Mouse (Mus musculus): ENCODE data around the gene Rexo1. TPM values are rescaled to one million over a fixed set of nuclear protein-coding genes. Genes with fewer than 3 reads are reported as not detected.

The Rexo1 gene
- total RNA-seq, 2 experiments from 2014 or later: 17.1 to 35.2 TPM

DNA sequence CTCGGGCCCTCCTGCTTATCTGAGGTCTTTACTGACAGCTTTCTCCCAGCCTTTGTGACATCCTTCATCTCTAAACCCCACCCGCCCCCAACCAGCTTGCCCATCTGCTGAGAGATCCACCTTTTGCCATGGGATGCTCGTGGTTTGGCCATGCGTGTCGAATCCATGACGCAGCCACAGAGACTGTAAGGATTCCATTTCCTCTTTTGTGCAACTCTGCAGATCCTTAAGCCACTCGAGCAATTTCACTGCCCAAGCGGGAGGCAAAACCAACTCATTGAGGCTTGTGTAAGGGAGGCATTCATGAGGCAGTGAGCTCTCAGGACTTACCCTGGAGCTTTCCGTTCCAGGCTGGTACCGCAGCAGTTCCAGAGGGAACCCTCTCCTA lies 51.1 kb downstream of the Rexo1 start:
- peak; percentile 29 for ATAC-seq (replicated peaks; ENCODE audit: poor library complexity)

GRCm38 (mm10) chr10:80509412-80510272 lies 51.7 kb downstream of the Rexo1 start:
- ATAC-seq (replicated peaks; ENCODE audit: poor library complexity): peak; percentile 93

- ATAC-seq (replicated peaks; ENCODE audit: poor library complexity): peak; percentile 74
Measured at GRCm38 (mm10) chr10:80506222-80506621, 55.1 kb downstream of the Rexo1 start.

GRCm38 (mm10) chr10:80504724-80505123 lies 56.6 kb downstream of the Rexo1 start:
- no peak for ATAC-seq (replicated peaks; ENCODE audit: poor library complexity)

GRCm38 (mm10) chr10:80503599-80504220 lies 57.6 kb downstream of the Rexo1 start:
- 0 out of 2 replicates have a peak, but pooled peaks have one; percentile 5 for ATAC-seq (replicated peaks; ENCODE audit: poor library complexity)

DNA sequence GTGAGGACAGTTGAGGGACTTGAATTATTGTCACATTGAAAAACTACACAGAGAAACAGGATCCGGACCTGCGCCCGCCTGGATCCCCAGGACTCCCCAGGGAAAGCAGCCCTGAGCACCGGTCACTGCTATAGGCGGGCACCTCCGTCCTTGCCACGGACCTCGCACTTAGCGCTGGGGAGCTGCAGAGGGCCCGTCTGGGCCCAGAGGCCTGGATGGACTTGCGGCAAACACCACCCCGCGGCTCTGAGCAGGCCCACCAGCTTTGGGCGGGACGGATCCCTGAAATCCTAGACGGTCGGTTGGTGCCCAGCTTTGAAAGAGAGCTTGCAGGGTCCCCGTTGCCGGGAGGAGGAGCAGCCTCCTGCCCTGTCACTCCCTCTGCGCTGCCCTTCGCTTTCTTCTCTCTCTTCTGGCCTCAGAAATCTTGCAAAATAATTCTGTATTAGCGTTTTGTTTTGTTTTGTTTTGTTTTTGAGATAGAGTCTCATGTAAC lies 58.5 kb downstream of the Rexo1 start:
- ATAC-seq (replicated peaks; ENCODE audit: poor library complexity): no peak

GRCm38 (mm10) chr10:80502291-80502690 lies 59.1 kb downstream of the Rexo1 start:
- no peak for ATAC-seq (replicated peaks; ENCODE audit: poor library complexity)

- ATAC-seq (replicated peaks; ENCODE audit: poor library complexity): no peak
Measured at GRCm38 (mm10) chr10:80496421-80496820, 64.9 kb downstream of the Rexo1 start.

- ATAC-seq (replicated peaks; ENCODE audit: poor library complexity): 0 out of 2 replicates have a peak, but pooled peaks have one; percentile 26
Measured at GRCm38 (mm10) chr10:80495901-80496300, 65.5 kb downstream of the Rexo1 start.

DNA sequence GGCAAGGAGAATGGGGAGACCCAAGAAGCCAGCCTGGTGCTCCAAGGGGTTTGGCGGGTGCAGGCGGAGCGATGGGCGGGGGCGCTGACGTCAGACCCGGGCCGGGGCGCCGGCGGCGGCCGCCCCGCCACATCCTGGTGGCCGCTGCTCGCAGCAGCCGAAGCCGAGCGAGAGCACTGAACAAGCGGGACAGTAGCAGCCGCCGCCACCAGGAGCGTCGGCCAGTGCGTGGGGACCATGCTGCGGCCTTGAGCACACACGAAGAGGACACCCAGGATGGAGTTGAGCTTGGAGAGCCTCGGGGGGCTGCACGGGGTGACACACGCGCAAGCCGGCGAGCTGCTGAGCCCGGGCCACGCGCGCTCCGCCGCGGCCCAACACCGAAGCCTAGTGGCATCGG lies 66.6 kb downstream of the Rexo1 start, which contains the start of gene Onecut3:
TSS of gene Onecut3 (plus strand) at position 104 of the 400 bp plus-strand sequence.
- peak; percentile 27; the same call in 1 of the 2 replicates for ATAC-seq (replicated peaks; ENCODE audit: poor library complexity)

Other genes with a start within 250 kb of the Rexo1 start
- 22.9 and 24.2 TPM in 2 replicates for gene 2310011J03Rik, start 241.0 kb downstream of the Rexo1 start, total RNA-seq (2015)
- gene 2310011J03Rik, start 241.0 kb downstream of the Rexo1 start, total RNA-seq (2017): 15.7 and 16.8 TPM in 2 replicates
- gene Pcsk4, start 232.1 kb downstream of the Rexo1 start, total RNA-seq (2015): 5.3 and 7.0 TPM in 2 replicates
- gene Pcsk4, start 232.1 kb downstream of the Rexo1 start, total RNA-seq (2017): 0.67 and 1.8 TPM in 2 replicates
- gene Reep6, start 231.6 kb downstream of the Rexo1 start, total RNA-seq (2015): 2.7 and 3.8 TPM in 2 replicates
- 1.2 and 1.5 TPM in 2 replicates for gene Reep6, start 231.6 kb downstream of the Rexo1 start, total RNA-seq (2017)
- gene Adamtsl5, start 213.1 kb downstream of the Rexo1 start, total RNA-seq (2015): 0.15 and 0.25 TPM in 2 replicates
- 0.20 and 0.46 TPM in 2 replicates for gene Adamtsl5, start 213.1 kb downstream of the Rexo1 start, total RNA-seq (2017)
- gene Plk5, start 205.1 kb downstream of the Rexo1 start, total RNA-seq (2015): not detected in 2 replicates
- gene Plk5, start 205.1 kb downstream of the Rexo1 start, total RNA-seq (2017): not detected in 2 replicates
- 1.9 and 4.3 TPM in 2 replicates for gene Mex3d, start 173.9 kb downstream of the Rexo1 start, total RNA-seq (2015)
- gene Mex3d, start 173.9 kb downstream of the Rexo1 start, total RNA-seq (2017): 2.7 and 7.9 TPM in 2 replicates
- 91.1 and 96.6 TPM in 2 replicates for gene Mbd3, start 162.0 kb downstream of the Rexo1 start, total RNA-seq (2015)
- 82.8 and 90.8 TPM in 2 replicates for gene Mbd3, start 162.0 kb downstream of the Rexo1 start, total RNA-seq (2017)
- 202 and 210 TPM in 2 replicates for gene Uqcr11, start 154.7 kb downstream of the Rexo1 start, total RNA-seq (2015)
- 184 and 263 TPM in 2 replicates for gene Uqcr11, start 154.7 kb downstream of the Rexo1 start, total RNA-seq (2017)
- gene Tcf3, start 127.9 kb downstream of the Rexo1 start, total RNA-seq (2015): 29.9 and 35.3 TPM in 2 replicates
- 33.5 and 51.0 TPM in 2 replicates for gene Tcf3, start 127.9 kb downstream of the Rexo1 start, total RNA-seq (2017)
- gene Onecut3, start 66.7 kb downstream of the Rexo1 start, total RNA-seq (2015): not detected in 2 replicates
- gene Onecut3, start 66.7 kb downstream of the Rexo1 start, total RNA-seq (2017): not detected in 2 replicates
- gene Atp8b3, start 22.4 kb downstream of the Rexo1 start, total RNA-seq (2015): not detected in 2 replicates
- gene Atp8b3, start 22.4 kb downstream of the Rexo1 start, total RNA-seq (2017): not detected in 2 replicates
- gene Klf16, start 15.8 kb upstream of the Rexo1 start, total RNA-seq (2015): 5.3 and 5.4 TPM in 2 replicates
- 4.3 and 6.0 TPM in 2 replicates for gene Klf16, start 15.8 kb upstream of the Rexo1 start, total RNA-seq (2017)
- gene Abhd17a, start 28.8 kb upstream of the Rexo1 start, total RNA-seq (2015): 59.7 and 79.8 TPM in 2 replicates
- 20.5 and 29.4 TPM in 2 replicates for gene Abhd17a, start 28.8 kb upstream of the Rexo1 start, total RNA-seq (2017)
- 25.9 and 27.2 TPM in 2 replicates for gene Scamp4, start 41.3 kb upstream of the Rexo1 start, total RNA-seq (2015)
- 11.2 and 15.9 TPM in 2 replicates for gene Scamp4, start 41.3 kb upstream of the Rexo1 start, total RNA-seq (2017)
- gene Adat3, start 41.3 kb upstream of the Rexo1 start, total RNA-seq (2015): 0.57 and 0.81 TPM in 2 replicates
- gene Adat3, start 41.3 kb upstream of the Rexo1 start, total RNA-seq (2017): 0.08 TPM in 1 of 2 replicates, not detected in the other
- 0.17 and 0.57 TPM in 2 replicates for gene Gm49322, start 44.5 kb upstream of the Rexo1 start, total RNA-seq (2015)
- gene Gm49322, start 44.5 kb upstream of the Rexo1 start, total RNA-seq (2017): 0.61 TPM in 1 of 2 replicates, not detected in the other
- gene Csnk1g2, start 61.3 kb upstream of the Rexo1 start, total RNA-seq (2015): 39.1 and 43.1 TPM in 2 replicates
- gene Csnk1g2, start 61.3 kb upstream of the Rexo1 start, total RNA-seq (2017): 127 and 171 TPM in 2 replicates
- gene Btbd2, start 95.5 kb upstream of the Rexo1 start, total RNA-seq (2015): 10.5 and 13.2 TPM in 2 replicates
- 19.9 and 25.7 TPM in 2 replicates for gene Btbd2, start 95.5 kb upstream of the Rexo1 start, total RNA-seq (2017)
- 40.1 and 46.2 TPM in 2 replicates for gene Mknk2, start 116.6 kb upstream of the Rexo1 start, total RNA-seq (2015)
- gene Mknk2, start 116.6 kb upstream of the Rexo1 start, total RNA-seq (2017): 32.8 and 44.4 TPM in 2 replicates
- gene Mob3a, start 140.4 kb upstream of the Rexo1 start, total RNA-seq (2015): 26.4 and 31.9 TPM in 2 replicates
- gene Mob3a, start 140.4 kb upstream of the Rexo1 start, total RNA-seq (2017): 34.9 and 39.0 TPM in 2 replicates
- 7.0 and 13.6 TPM in 2 replicates for gene Izumo4, start 140.6 kb upstream of the Rexo1 start, total RNA-seq (2015)
- gene Izumo4, start 140.6 kb upstream of the Rexo1 start, total RNA-seq (2017): 1.7 and 4.3 TPM in 2 replicates
- 31.5 and 40.3 TPM in 2 replicates for gene Ap3d1, start 180.7 kb upstream of the Rexo1 start, total RNA-seq (2015)
- gene Ap3d1, start 180.7 kb upstream of the Rexo1 start, total RNA-seq (2017): 34.7 and 48.7 TPM in 2 replicates
- 29.2 and 34.8 TPM in 2 replicates for gene Dot1l, start 193.6 kb upstream of the Rexo1 start, total RNA-seq (2015)
- 9.0 and 9.7 TPM in 2 replicates for gene Dot1l, start 193.6 kb upstream of the Rexo1 start, total RNA-seq (2017)
- 74.9 and 78.4 TPM in 2 replicates for gene Sf3a2, start 236.6 kb upstream of the Rexo1 start, total RNA-seq (2015)
- gene Sf3a2, start 236.6 kb upstream of the Rexo1 start, total RNA-seq (2017): 11.5 and 19.0 TPM in 2 replicates
- 64.8 and 78.7 TPM in 2 replicates for gene Plekhj1, start 237.1 kb upstream of the Rexo1 start, total RNA-seq (2015)
- gene Plekhj1, start 237.1 kb upstream of the Rexo1 start, total RNA-seq (2017): 32.6 and 43.9 TPM in 2 replicates
- gene Amh, start 243.7 kb upstream of the Rexo1 start, total RNA-seq (2015): not detected in 2 replicates
- 0.14 TPM in 1 of 2 replicates, not detected in the other for gene Amh, start 243.7 kb upstream of the Rexo1 start, total RNA-seq (2017)

Measured in megakaryocyte progenitor cell, adult 5-6 weeks (primary cell).